Mouse (Mus musculus): ENCODE measurements around the gene Slc22a23. TPM values are rescaled to one million over a fixed set of nuclear protein-coding genes. Genes with fewer than 3 reads are reported as not detected.

Slc22a23 gene
- polyA plus RNA-seq, 1 experiment from 2014 or later, result 6.0 TPM

- Histone ChIP-seq H3K27me3 (replicated peaks; ENCODE audit: control insufficient read depth, insufficient read depth, low read length) (no peaks in the 10 kb centered on the region), H3K4me1 (ENCODE audit: control insufficient read depth, insufficient read depth, low read length) (peaks cover 15% of the 10 kb centered on the region), H3K4me3 (ENCODE audit: low read depth, low read length) (peak overlapping the region; percentile 22), H3K9me3 (ENCODE audit: control insufficient read depth, low read length) (no peaks in the 10 kb centered on the region), H3K9ac (ENCODE audit: low read depth, low read length) (peak overlapping the region; percentile 39; the same call in 1 of the 2 replicates), H3K4me2 (ENCODE audit: low read depth, low read length) (peak overlapping the region; percentile 59), H3K36me3 (ENCODE audit: control insufficient read depth, insufficient read depth, low read length) (no peaks in the 10 kb centered on the region), H3K27ac (replicated peaks; ENCODE audit: low read depth, low read length) (peak overlapping the region; percentile 86)
- 8% methylated on average over 19 of the region's 19 CpGs for WGBS
- peak; percentile 79 for DNase-seq (ENCODE audit: low spot score)
- peak; percentile 47 for ATAC-seq (ENCODE audit: low read depth)
These were observed 194.5 kb downstream of the Slc22a23 start for GRCm38 (mm10) chr13:34150271-34151027.

- H3K27me3 ChIP-seq (replicated peaks; ENCODE audit: control insufficient read depth, insufficient read depth, low read length), result no peaks in the 10 kb centered on the region
- H3K4me1 ChIP-seq (ENCODE audit: control insufficient read depth, insufficient read depth, low read length), result peaks cover 13% of the 10 kb centered on the region
- H3K27ac ChIP-seq (replicated peaks; ENCODE audit: low read depth, low read length), result peak overlapping the region; percentile 86
- peak overlapping the region; percentile 41 for H3K4me3 ChIP-seq (ENCODE audit: low read depth, low read length)
- no peaks in the 10 kb centered on the region for H3K9me3 ChIP-seq (ENCODE audit: control insufficient read depth, low read length)
- peak overlapping the region; percentile 55; the same call in 1 of the 2 replicates for H3K9ac ChIP-seq (ENCODE audit: low read depth, low read length)
- ATAC-seq (ENCODE audit: low read depth) (no peak), DNase-seq (ENCODE audit: low spot score) (no peak)
- no peaks in the 10 kb centered on the region for H3K36me3 ChIP-seq (ENCODE audit: control insufficient read depth, insufficient read depth, low read length)
- 38% methylated on average over 5 of the region's 5 CpGs for WGBS
- H3K4me2 ChIP-seq (ENCODE audit: low read depth, low read length), result peak overlapping the region; percentile 59
These were observed 195.4 kb downstream of the Slc22a23 start for GRCm38 (mm10) chr13:34149463-34150176.

- Histone ChIP-seq H3K9me3 (ENCODE audit: control insufficient read depth, low read length) (no peaks in the 10 kb centered on the region), H3K27ac (replicated peaks; ENCODE audit: low read depth, low read length) (peak overlapping the region; percentile 86), H3K4me1 (ENCODE audit: control insufficient read depth, insufficient read depth, low read length) (peaks cover 11% of the 10 kb centered on the region), H3K4me2 (ENCODE audit: low read depth, low read length) (peak overlapping the region; percentile 59), H3K36me3 (ENCODE audit: control insufficient read depth, insufficient read depth, low read length) (no peaks in the 10 kb centered on the region), H3K9ac (ENCODE audit: low read depth, low read length) (peak overlapping the region; percentile 55), H3K27me3 (replicated peaks; ENCODE audit: control insufficient read depth, insufficient read depth, low read length) (no peaks in the 10 kb centered on the region), H3K4me3 (ENCODE audit: low read depth, low read length) (peak overlapping the region; percentile 41)
- ATAC-seq (ENCODE audit: low read depth) (peak; percentile 87), DNase-seq (ENCODE audit: low spot score) (peak; percentile 89)
- WGBS, result 2% methylated on average over 23 of the region's 23 CpGs
These were observed 196.1 kb downstream of the Slc22a23 start for GRCm38 (mm10) chr13:34148767-34149392.

GRCm38 (mm10) chr13:34148181-34148580 lies 196.8 kb downstream of the Slc22a23 start:
- DNase-seq (ENCODE audit: low spot score), result no peak
- Histone ChIP-seq H3K36me3 (ENCODE audit: control insufficient read depth, insufficient read depth, low read length) (no peaks in the 10 kb centered on the region), H3K4me1 (ENCODE audit: control insufficient read depth, insufficient read depth, low read length) (peaks cover 11% of the 10 kb centered on the region), H3K4me3 (ENCODE audit: low read depth, low read length) (no peak overlapping the region), H3K9me3 (ENCODE audit: control insufficient read depth, low read length) (no peaks in the 10 kb centered on the region), H3K27ac (replicated peaks; ENCODE audit: low read depth, low read length) (peak overlapping the region; percentile 86), H3K4me2 (ENCODE audit: low read depth, low read length) (peak overlapping the region; percentile 59), H3K27me3 (replicated peaks; ENCODE audit: control insufficient read depth, insufficient read depth, low read length) (no peaks in the 10 kb centered on the region), H3K9ac (ENCODE audit: low read depth, low read length) (no peak overlapping the region; the same call in 1 of the 2 replicates)
- ATAC-seq (ENCODE audit: low read depth), result no peak
- 81% methylated on average over 3 of the region's 3 CpGs for WGBS

GRCm38 (mm10) chr13:34146916-34147315 lies 198.1 kb downstream of the Slc22a23 start:
- ATAC-seq (ENCODE audit: low read depth), result no peak
- H3K36me3 ChIP-seq (ENCODE audit: control insufficient read depth, insufficient read depth, low read length), result no peaks in the 10 kb centered on the region
- H3K27ac ChIP-seq (replicated peaks; ENCODE audit: low read depth, low read length), result no peak overlapping the region
- no peaks in the 10 kb centered on the region for H3K27me3 ChIP-seq (replicated peaks; ENCODE audit: control insufficient read depth, insufficient read depth, low read length)
- no peak overlapping the region for H3K4me2 ChIP-seq (ENCODE audit: low read depth, low read length)
- H3K9me3 ChIP-seq (ENCODE audit: control insufficient read depth, low read length), result no peaks in the 10 kb centered on the region
- H3K4me1 ChIP-seq (ENCODE audit: control insufficient read depth, insufficient read depth, low read length), result peaks cover 11% of the 10 kb centered on the region
- no peak overlapping the region for H3K4me3 ChIP-seq (ENCODE audit: low read depth, low read length)
- 56% methylated on average over 3 of the region's 3 CpGs for WGBS
- no peak overlapping the region for H3K9ac ChIP-seq (ENCODE audit: low read depth, low read length)
- DNase-seq (ENCODE audit: low spot score), result no peak

GRCm38 (mm10) chr13:34143389-34143788 lies 201.6 kb downstream of the Slc22a23 start:
- Histone ChIP-seq H3K27ac (replicated peaks; ENCODE audit: low read depth, low read length) (no peak overlapping the region), H3K4me1 (ENCODE audit: control insufficient read depth, insufficient read depth, low read length) (no peaks in the 10 kb centered on the region), H3K4me3 (ENCODE audit: low read depth, low read length) (no peak overlapping the region), H3K36me3 (ENCODE audit: control insufficient read depth, insufficient read depth, low read length) (no peaks in the 10 kb centered on the region), H3K9ac (ENCODE audit: low read depth, low read length) (no peak overlapping the region), H3K4me2 (ENCODE audit: low read depth, low read length) (no peak overlapping the region), H3K9me3 (ENCODE audit: control insufficient read depth, low read length) (no peaks in the 10 kb centered on the region), H3K27me3 (replicated peaks; ENCODE audit: control insufficient read depth, insufficient read depth, low read length) (no peaks in the 10 kb centered on the region)
- ATAC-seq (ENCODE audit: low read depth) (peak; percentile 41; the same call in 1 of the 2 replicates), DNase-seq (ENCODE audit: low spot score) (no peak)
- 45% methylated on average over 5 of the region's 5 CpGs for WGBS

GRCm38 (mm10) chr13:34136605-34137004 lies 208.4 kb downstream of the Slc22a23 start:
- peak; percentile 76 for DNase-seq (ENCODE audit: low spot score)
- Histone ChIP-seq H3K9ac (ENCODE audit: low read depth, low read length) (no peak overlapping the region), H3K36me3 (ENCODE audit: control insufficient read depth, insufficient read depth, low read length) (no peaks in the 10 kb centered on the region), H3K4me3 (ENCODE audit: low read depth, low read length) (no peak overlapping the region), H3K4me2 (ENCODE audit: low read depth, low read length) (no peak overlapping the region), H3K27ac (replicated peaks; ENCODE audit: low read depth, low read length) (0 out of 2 replicates have a peak overlapping the region, but pooled peaks have one; percentile 44), H3K4me1 (ENCODE audit: control insufficient read depth, insufficient read depth, low read length) (peaks cover 22% of the 10 kb centered on the region), H3K27me3 (replicated peaks; ENCODE audit: control insufficient read depth, insufficient read depth, low read length) (no peaks in the 10 kb centered on the region), H3K9me3 (ENCODE audit: control insufficient read depth, low read length) (no peaks in the 10 kb centered on the region)
- peak; percentile 31; the same call in 1 of the 2 replicates for ATAC-seq (ENCODE audit: low read depth)
- WGBS, result 41% methylated on average over 7 of the region's 7 CpGs

- Histone ChIP-seq H3K9me3 (ENCODE audit: control insufficient read depth, low read length) (no peaks in the 10 kb centered on the region), H3K4me3 (ENCODE audit: low read depth, low read length) (no peak overlapping the region), H3K27ac (replicated peaks; ENCODE audit: low read depth, low read length) (no peak overlapping the region; the same call in 1 of the 2 replicates), H3K27me3 (replicated peaks; ENCODE audit: control insufficient read depth, insufficient read depth, low read length) (no peaks in the 10 kb centered on the region), H3K4me2 (ENCODE audit: low read depth, low read length) (peak overlapping the region; percentile 85; the same call in 1 of the 2 replicates), H3K9ac (ENCODE audit: low read depth, low read length) (no peak overlapping the region), H3K4me1 (ENCODE audit: control insufficient read depth, insufficient read depth, low read length) (peaks cover 35% of the 10 kb centered on the region), H3K36me3 (ENCODE audit: control insufficient read depth, insufficient read depth, low read length) (no peaks in the 10 kb centered on the region)
- ATAC-seq (ENCODE audit: low read depth), result no peak
- DNase-seq (ENCODE audit: low spot score), result no peak
- WGBS, result 69% methylated on average over 7 of the region's 7 CpGs
These were observed 210.7 kb downstream of the Slc22a23 start for GRCm38 (mm10) chr13:34134276-34134675.
